Mouse (Mus musculus): ENCODE measurements around the gene Adck1. TPM values are rescaled to one million over a fixed set of nuclear protein-coding genes. Genes with fewer than 3 reads are reported as not detected.
"Not testable (repeated sequence)": the region's sequence is repeated elsewhere in the genome, so short reads cannot be mapped to it uniquely, and the experiment has no call there.

The Adck1 gene
- polyA plus RNA-seq (2011; ENCODE audit: insufficient read length, low read depth, missing spikeins) = 8.7 and 10.7 TPM in 2 replicates

DNA sequence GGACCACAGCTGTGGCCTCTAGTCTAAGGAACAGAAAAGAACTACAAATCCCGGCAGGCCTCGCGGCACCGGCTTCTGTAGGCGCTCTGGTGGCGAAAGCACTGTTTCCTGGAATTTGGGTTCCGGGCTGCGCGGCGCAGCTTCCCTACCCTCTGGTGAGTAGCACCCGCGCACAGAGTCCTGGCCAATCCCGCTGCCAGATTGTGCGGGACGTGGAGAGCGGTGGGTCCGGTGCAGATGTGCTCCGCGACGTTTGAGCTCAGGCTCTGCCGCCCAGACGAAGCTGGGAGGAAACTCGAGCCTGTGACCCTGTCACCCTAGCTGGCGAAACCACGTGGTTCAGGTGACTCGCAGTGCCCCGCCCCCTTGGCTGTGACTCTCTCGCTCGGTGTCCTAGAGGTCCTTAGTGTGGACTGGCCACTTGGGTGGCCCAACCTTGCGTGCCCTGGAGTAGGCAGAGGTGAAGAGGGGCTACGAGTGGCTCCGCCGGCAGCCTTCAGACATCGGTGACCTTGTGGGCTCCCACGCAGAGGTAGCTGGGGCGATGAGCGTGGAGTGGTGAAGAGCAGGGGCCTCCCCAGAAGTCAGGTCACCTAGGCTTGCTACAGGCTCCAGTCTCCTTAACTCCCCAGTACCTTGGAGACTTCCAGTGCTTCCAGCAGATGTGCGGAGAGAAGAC lies at the start of gene Adck1:
TSS of gene Adck1 (plus strand) at position 114 of the 679 bp plus-strand sequence.
- H3K27ac ChIP-seq (ENCODE audit: insufficient read depth, low read length) = no peak within 1 kb of the TSS
- H3K4me3 ChIP-seq (ENCODE audit: insufficient read depth, low read length) = peak within 1 kb of the TSS; percentile 69
- TF ChIP-seq CTCF (IDR thresholded peaks at IDR 0.05; ENCODE audit: borderline replicate concordance, insufficient read depth, low read length) = no peak
- peak; percentile 77 for TF ChIP-seq POLR2A (IDR thresholded peaks at IDR 0.05; ENCODE audit: low read depth, low read length)
- no peaks in the 10 kb centered on the region for H3K4me1 ChIP-seq (ENCODE audit: control insufficient read depth, insufficient read depth, low read length)

DNA sequence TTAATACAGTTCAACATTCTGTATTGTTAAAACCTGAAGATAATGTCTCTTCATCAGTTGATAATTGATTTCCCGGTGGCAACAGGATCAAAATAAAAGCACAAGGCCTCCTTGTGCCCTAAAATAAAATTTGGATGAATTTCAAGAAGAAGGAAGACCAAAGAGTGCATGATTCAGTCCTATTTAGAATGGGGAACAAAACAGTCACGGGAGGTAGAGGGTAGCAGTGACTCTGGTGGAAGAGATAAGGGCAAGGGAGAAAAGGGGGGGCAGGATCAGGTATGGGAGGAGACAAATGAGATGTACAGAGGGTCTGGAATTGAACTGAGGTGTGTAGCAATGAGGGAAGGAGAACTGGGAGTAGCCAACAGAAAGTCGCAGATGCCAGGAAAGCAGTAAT lies 45.8 kb upstream of the Adck1 start:
- no peak overlapping the region for H3K27ac ChIP-seq (ENCODE audit: insufficient read depth, low read length)
- no peaks in the 10 kb centered on the region for H3K4me1 ChIP-seq (ENCODE audit: control insufficient read depth, insufficient read depth, low read length)
- TF ChIP-seq POLR2A (IDR thresholded peaks at IDR 0.05; ENCODE audit: low read depth, low read length) = no peak
- no peak for TF ChIP-seq CTCF (IDR thresholded peaks at IDR 0.05; ENCODE audit: borderline replicate concordance, insufficient read depth, low read length)
- no peak overlapping the region for H3K4me3 ChIP-seq (ENCODE audit: insufficient read depth, low read length)

DNA sequence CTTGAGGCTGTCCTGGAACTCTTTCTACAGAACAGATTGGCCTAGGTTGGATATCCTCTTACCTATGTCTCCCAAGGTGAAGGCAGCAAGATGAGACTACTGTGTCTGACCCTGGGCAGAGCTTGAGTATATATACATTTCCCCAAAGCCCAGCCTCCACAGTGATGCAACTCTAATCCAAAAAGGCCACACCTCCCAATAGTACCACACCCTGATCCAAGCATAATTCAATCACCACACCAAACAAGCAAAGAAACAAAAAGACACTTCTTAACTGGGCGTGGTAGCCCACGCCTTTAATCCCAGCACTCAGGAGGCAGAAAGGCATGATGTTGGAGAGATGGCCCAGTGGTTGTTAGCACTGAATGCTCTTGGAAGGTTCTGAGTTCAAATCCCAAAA lies 36.4 kb upstream of the Adck1 start, which contains the start of gene Gm5039:
TSS of gene Gm5039 (minus strand) at position 101 of the 400 bp plus-strand sequence.
- H3K4me3 ChIP-seq (ENCODE audit: insufficient read depth, low read length); H3K27ac ChIP-seq (ENCODE audit: insufficient read depth, low read length); H3K4me1 ChIP-seq (ENCODE audit: control insufficient read depth, insufficient read depth, low read length): not testable (repeated sequence)

DNA sequence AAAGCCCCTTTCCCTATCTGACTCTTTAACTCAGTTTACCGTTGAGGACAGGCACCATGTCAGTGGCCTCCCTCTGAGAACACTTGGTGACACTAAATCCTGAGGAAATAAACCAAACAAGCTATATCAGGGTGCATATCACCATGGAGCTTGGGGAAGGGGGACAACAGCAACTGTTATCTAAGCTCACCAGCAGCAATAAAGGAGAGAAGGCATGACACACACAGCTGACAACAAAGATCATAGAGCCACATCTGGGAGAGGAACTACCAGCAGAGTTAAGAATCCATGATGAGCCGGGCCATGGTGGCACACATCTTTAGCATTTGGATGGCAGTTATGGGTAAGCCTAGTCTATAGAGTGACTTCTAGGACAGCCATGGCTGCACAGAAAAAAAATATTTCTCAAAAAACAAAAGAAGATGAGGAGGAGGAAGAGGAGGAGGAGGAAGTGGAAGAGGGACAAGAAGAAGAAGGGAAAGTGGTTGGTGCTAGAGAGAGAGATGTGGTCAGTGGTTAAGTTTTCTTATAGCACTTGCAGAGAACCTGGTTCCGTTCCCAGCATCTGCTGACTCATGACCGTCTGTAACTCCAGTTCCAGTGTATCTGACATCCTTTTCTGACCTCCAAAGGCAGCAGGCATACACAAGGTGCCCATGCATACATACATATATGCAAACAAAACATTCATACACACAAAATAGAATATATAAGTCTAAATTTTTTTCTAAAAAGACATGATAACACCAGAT lies 23.5 kb upstream of the Adck1 start:
- not testable (repeated sequence) for H3K27ac ChIP-seq (ENCODE audit: insufficient read depth, low read length); H3K4me3 ChIP-seq (ENCODE audit: insufficient read depth, low read length); H3K4me1 ChIP-seq (ENCODE audit: control insufficient read depth, insufficient read depth, low read length)

DNA sequence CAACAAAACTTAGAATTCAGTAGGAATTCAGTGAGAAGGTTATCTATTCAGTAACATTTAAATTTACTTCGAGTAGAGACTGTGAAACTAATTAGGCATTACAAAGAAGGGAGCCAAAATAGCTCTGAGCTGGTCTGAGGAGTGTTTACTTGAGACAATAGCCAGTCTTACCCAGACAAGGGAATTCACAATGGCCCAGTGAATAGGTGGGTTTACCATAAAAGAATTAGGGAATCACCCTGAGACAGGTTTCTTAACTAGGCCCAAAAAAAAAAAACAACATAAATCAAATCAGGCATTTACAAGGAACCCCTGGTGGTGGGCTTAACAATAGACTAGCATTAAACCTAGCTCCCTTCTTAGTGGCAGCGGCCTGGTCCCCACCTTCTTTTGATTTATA lies 19.1 kb upstream of the Adck1 start:
- H3K27ac ChIP-seq (ENCODE audit: insufficient read depth, low read length); H3K4me1 ChIP-seq (ENCODE audit: control insufficient read depth, insufficient read depth, low read length); H3K4me3 ChIP-seq (ENCODE audit: insufficient read depth, low read length): not testable (repeated sequence)

DNA sequence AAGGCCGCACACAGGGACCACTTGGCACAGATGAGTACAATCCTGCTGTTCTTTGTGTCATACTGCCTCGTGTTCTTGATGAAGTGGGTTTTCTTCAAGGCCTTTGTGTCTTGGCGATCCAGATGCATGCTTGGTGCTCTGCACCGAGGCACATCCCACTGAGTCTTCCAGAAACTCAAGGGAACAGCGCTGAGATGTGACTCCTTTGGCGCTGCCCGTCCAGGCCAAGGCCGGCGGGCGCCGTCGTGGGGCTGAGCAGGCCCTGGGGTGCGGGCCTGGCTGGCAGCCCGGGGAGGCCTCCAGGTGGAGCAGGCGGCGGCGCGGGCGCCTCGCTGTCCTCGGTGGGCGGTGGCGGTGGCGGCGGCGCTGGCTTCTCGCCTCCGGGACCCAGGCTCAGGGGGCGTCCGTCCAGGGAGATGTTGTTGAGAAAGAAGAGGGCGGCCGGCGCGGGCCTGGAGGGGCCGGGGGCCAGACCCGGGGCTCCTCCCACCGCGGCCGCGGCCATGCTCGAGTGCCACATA lies 6.1 kb upstream of the Adck1 start:
- no peak for TF ChIP-seq CTCF (IDR thresholded peaks at IDR 0.05; ENCODE audit: borderline replicate concordance, insufficient read depth, low read length)
- TF ChIP-seq POLR2A (IDR thresholded peaks at IDR 0.05; ENCODE audit: low read depth, low read length) = no peak
- Histone ChIP-seq H3K4me1 (ENCODE audit: control insufficient read depth, insufficient read depth, low read length) (no peaks in the 10 kb centered on the region), H3K4me3 (ENCODE audit: insufficient read depth, low read length) (no peak overlapping the region), H3K27ac (ENCODE audit: insufficient read depth, low read length) (no peak overlapping the region)

DNA sequence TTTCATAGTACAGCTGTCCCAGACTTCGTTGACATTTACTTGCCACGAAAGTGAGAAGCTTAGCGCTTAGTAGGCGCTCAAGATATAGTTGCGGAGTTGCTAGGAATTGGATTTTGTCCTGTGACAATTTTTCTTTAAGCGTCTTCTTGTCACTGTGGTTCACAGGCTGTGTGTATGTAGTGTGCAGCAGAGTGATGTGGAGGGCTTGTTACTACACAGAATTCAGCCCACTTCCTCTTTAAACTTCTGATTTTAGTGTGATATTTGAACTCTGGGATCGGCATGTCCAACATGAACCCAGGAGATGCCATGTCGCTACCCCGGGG lies 729 bp downstream of the Adck1 start:
- Histone ChIP-seq H3K4me1 (ENCODE audit: control insufficient read depth, insufficient read depth, low read length) (no peaks in the 10 kb centered on the region), H3K27ac (ENCODE audit: insufficient read depth, low read length) (no peak overlapping the region), H3K4me3 (ENCODE audit: insufficient read depth, low read length) (peak overlapping the region; percentile 69)
- TF ChIP-seq POLR2A (IDR thresholded peaks at IDR 0.05; ENCODE audit: low read depth, low read length) (no peak), CTCF (IDR thresholded peaks at IDR 0.05; ENCODE audit: borderline replicate concordance, insufficient read depth, low read length) (no peak)

DNA sequence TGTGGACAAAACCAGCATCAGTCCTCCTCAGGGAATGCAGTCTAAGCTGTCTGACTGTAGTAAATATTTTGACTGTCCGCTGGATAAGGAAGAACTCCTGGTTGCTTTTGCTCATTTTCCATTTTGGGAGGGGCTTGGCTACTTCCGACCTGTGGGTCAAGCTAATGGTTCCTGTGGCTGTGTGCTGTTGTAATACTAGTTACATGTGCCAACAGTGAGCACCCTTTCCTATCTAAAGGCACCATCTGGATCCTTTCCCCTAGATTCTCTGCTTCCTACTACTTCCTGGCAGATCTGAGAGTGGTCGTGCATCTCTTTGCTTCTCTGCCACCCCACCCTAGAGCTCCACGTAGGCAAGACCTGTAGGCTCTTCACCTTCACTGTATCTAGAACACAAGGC lies 7.3 kb downstream of the Adck1 start:
- no peak overlapping the region for H3K4me3 ChIP-seq (ENCODE audit: insufficient read depth, low read length)
- H3K27ac ChIP-seq (ENCODE audit: insufficient read depth, low read length) = no peak overlapping the region
- H3K4me1 ChIP-seq (ENCODE audit: control insufficient read depth, insufficient read depth, low read length) = no peaks in the 10 kb centered on the region
- no peak for TF ChIP-seq POLR2A (IDR thresholded peaks at IDR 0.05; ENCODE audit: low read depth, low read length)
- TF ChIP-seq CTCF (IDR thresholded peaks at IDR 0.05; ENCODE audit: borderline replicate concordance, insufficient read depth, low read length) = no peak

DNA sequence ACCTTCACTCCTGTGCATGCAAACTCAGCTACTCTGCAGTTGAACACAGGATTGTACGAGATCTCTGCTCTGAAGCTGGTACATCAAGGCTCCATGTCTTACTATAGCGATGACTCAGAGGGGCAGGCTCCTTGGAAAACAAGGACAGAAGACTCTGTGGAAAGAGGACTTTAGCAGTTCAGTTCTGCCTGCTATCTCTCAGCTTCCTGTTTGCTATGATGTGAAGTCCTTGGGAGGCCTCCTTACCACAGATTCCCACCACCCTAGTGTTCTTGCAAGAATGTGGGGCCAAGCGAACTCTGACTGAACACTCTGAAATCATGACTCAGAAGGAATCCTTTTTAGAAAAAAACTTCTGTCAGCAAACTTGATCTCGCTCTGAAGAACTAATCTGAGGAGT lies 8.3 kb downstream of the Adck1 start:
- no peak overlapping the region for H3K4me3 ChIP-seq (ENCODE audit: insufficient read depth, low read length)
- TF ChIP-seq POLR2A (IDR thresholded peaks at IDR 0.05; ENCODE audit: low read depth, low read length) (no peak), CTCF (IDR thresholded peaks at IDR 0.05; ENCODE audit: borderline replicate concordance, insufficient read depth, low read length) (no peak)
- H3K4me1 ChIP-seq (ENCODE audit: control insufficient read depth, insufficient read depth, low read length) = no peaks in the 10 kb centered on the region
- H3K27ac ChIP-seq (ENCODE audit: insufficient read depth, low read length) = no peak overlapping the region

DNA sequence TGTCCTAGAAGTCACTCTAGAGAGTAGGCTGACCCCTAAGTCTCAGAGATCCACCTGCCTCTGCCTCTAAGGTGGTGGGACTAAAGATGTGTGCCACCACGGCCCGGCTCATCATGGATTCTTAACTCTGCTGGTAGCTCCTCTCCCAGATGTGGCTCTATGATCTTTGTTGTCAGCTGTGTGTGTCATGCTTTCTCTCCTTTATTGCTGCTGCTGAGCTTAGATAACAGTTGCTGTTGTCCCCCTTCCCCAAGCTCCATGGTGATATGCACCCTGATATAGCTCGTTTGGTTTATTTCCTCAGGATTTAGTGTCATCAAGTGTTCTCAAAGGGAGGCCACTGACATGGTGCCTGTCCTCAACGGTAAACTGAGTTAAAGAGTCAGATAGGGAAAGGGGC lies 9.3 kb downstream of the Adck1 start:
- not testable (repeated sequence) for H3K4me3 ChIP-seq (ENCODE audit: insufficient read depth, low read length)

DNA sequence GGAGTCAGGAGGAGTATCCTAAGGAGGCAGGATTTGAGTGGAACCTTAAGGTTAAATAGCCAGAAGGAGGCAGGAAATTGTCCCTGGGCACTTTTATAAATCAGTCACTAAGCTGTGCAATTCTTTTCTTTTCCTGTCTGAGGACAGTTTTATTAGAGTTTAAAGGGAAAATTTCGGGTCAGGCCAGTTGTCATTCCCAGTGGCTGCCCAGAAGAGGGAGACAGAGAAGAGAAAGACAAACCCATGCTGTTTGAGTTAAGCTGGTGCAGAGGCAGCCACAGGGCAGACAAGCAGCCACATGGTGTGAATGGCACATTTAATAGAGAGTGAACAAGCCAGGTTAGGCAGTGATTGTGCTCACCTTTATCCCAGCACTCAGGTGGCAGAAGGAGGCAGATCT lies 10.0 kb downstream of the Adck1 start:
- not testable (repeated sequence) for H3K4me1 ChIP-seq (ENCODE audit: control insufficient read depth, insufficient read depth, low read length); H3K4me3 ChIP-seq (ENCODE audit: insufficient read depth, low read length); H3K27ac ChIP-seq (ENCODE audit: insufficient read depth, low read length)

More for the DNA sequence above, 9.3 kb downstream of the Adck1 start:
- not testable (repeated sequence) for H3K27ac ChIP-seq (ENCODE audit: insufficient read depth, low read length); H3K4me1 ChIP-seq (ENCODE audit: control insufficient read depth, insufficient read depth, low read length)

All from embryonic fibroblast, embryonic 13.5 days (primary cell).